Comparison of ENCODE assay signal across 1 mouse cellular context in the genomic region with DNA sequence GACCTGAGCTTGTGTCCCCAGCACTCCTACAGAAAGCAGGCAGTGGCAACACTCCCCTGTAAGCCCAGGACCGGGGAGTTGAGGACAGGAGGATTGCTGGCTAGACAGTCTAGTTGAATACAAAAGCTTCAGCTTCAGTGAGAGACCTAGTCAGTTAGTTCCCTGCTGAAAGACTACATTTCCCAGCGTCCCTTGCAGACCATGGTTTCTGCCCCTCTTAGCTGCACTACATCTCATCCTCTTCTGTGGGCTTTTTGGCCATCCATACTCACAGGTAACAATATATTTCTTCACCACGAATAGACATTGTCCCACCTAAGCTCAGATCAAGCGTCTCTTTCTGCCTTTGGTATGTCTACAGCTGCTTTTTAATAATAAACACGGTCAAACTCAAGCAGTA.
TF ChIP-seq lines count a peak whose summit lies in the region.

No protein-coding gene starts in this region.

TF ChIP-seq in CH12.LX, 34 proteins besides CTCF, POLR2A, EP300 and RAD21 (continued from another document):
- TF ChIP-seq USF2 (conservative IDR thresholded peaks at IDR 0.05; ENCODE audit: low read depth, low read length), result no peak
- peak; percentile 83 for TF ChIP-seq HCFC1 (IDR thresholded peaks at IDR 0.05; ENCODE audit: low read depth, low read length)
- TF ChIP-seq E2F4 (IDR thresholded peaks at IDR 0.05; ENCODE audit: insufficient replicate concordance, low read depth, low read length), result no peak
- TF ChIP-seq KAT2A (IDR thresholded peaks at IDR 0.05; ENCODE audit: insufficient replicate concordance, low read length), result 0 out of 2 replicates have a peak, but pooled peaks have one; percentile 23
